Mouse (Mus musculus): ENCODE results near the gene Spef2. TPM values are rescaled to one million over a fixed set of nuclear protein-coding genes. Genes with fewer than 3 reads are reported as not detected.
"Not testable (repeated sequence)": the region's sequence is repeated elsewhere in the genome, so short reads cannot be mapped to it uniquely, and the experiment has no call there.

The Spef2 gene
- polyA plus RNA-seq (2014; fragmentation: Nextera tagmentation; extraction: Ambion mirVana), result 1.1 and 2.0 TPM in 2 replicates

GRCm38 (mm10) chr15:9748359-9749102 lies at the start of gene Spef2:
TSS of gene Spef2 (minus strand) at chr15:9748868.
- Histone ChIP-seq H3K9me3 (ENCODE audit: control insufficient read depth, low read length) (no peaks in the 10 kb centered on the region), H3K27me3 (ENCODE audit: control insufficient read depth, insufficient read depth, low read length) (no peaks in the 10 kb centered on the region), H3K4me1 (ENCODE audit: control insufficient read depth, insufficient read depth, low read length) (no peaks in the 10 kb centered on the region), H3K27ac (replicated peaks; ENCODE audit: low read depth, low read length) (no peak within 1 kb of the TSS), H3K4me2 (ENCODE audit: low read length) (peak within 1 kb of the TSS; percentile 40), H3K4me3 (replicated peaks; ENCODE audit: low read depth, low read length) (peak within 1 kb of the TSS; percentile 19; the same call in 1 of the 2 replicates), H3K36me3 (ENCODE audit: control insufficient read depth, insufficient read depth, low read length) (no peaks in the 10 kb centered on the region), H3K9ac (replicated peaks; ENCODE audit: low read length) (no peak within 1 kb of the TSS)
- WGBS, result 32% methylated on average over 16 of the region's 16 CpGs
- peak; percentile 73 for ATAC-seq (ENCODE audit: low FRiP score, low TSS enrichment)
- DNase-seq, result peak; percentile 77

- Histone ChIP-seq H3K4me3 (replicated peaks; ENCODE audit: low read depth, low read length) (no peak overlapping the region), H3K36me3 (ENCODE audit: control insufficient read depth, insufficient read depth, low read length) (no peaks in the 10 kb centered on the region), H3K9ac (replicated peaks; ENCODE audit: low read length) (no peak overlapping the region), H3K4me2 (ENCODE audit: low read length) (no peak overlapping the region), H3K27ac (replicated peaks; ENCODE audit: low read depth, low read length) (no peak overlapping the region), H3K27me3 (ENCODE audit: control insufficient read depth, insufficient read depth, low read length) (no peaks in the 10 kb centered on the region), H3K4me1 (ENCODE audit: control insufficient read depth, insufficient read depth, low read length) (no peaks in the 10 kb centered on the region), H3K9me3 (ENCODE audit: control insufficient read depth, low read length) (no peaks in the 10 kb centered on the region)
- WGBS, result 90% methylated on average over 3 of the region's 3 CpGs
- DNase-seq (no peak), ATAC-seq (ENCODE audit: low FRiP score, low TSS enrichment) (no peak)
Observed at GRCm38 (mm10) chr15:9794131-9794530, 45.5 kb upstream of the Spef2 start.

GRCm38 (mm10) chr15:9788245-9789030 lies 39.8 kb upstream of the Spef2 start:
- Histone ChIP-seq H3K9me3 (ENCODE audit: control insufficient read depth, low read length) (no peaks in the 10 kb centered on the region), H3K4me3 (replicated peaks; ENCODE audit: low read depth, low read length) (no peak overlapping the region), H3K27me3 (ENCODE audit: control insufficient read depth, insufficient read depth, low read length) (no peaks in the 10 kb centered on the region), H3K36me3 (ENCODE audit: control insufficient read depth, insufficient read depth, low read length) (no peaks in the 10 kb centered on the region), H3K27ac (replicated peaks; ENCODE audit: low read depth, low read length) (no peak overlapping the region), H3K9ac (replicated peaks; ENCODE audit: low read length) (no peak overlapping the region), H3K4me1 (ENCODE audit: control insufficient read depth, insufficient read depth, low read length) (no peaks in the 10 kb centered on the region), H3K4me2 (ENCODE audit: low read length) (no peak overlapping the region)
- WGBS, result 64% methylated on average over 3 of the region's 3 CpGs
- no peak for DNase-seq
- ATAC-seq (ENCODE audit: low FRiP score, low TSS enrichment), result no peak

GRCm38 (mm10) chr15:9774222-9775142 lies 25.8 kb upstream of the Spef2 start:
- H3K9ac ChIP-seq (replicated peaks; ENCODE audit: low read length); ATAC-seq (ENCODE audit: low FRiP score, low TSS enrichment); H3K4me3 ChIP-seq (replicated peaks; ENCODE audit: low read depth, low read length); H3K4me1 ChIP-seq (ENCODE audit: control insufficient read depth, insufficient read depth, low read length); H3K27ac ChIP-seq (replicated peaks; ENCODE audit: low read depth, low read length); H3K27me3 ChIP-seq (ENCODE audit: control insufficient read depth, insufficient read depth, low read length); H3K9me3 ChIP-seq (ENCODE audit: control insufficient read depth, low read length); H3K4me2 ChIP-seq (ENCODE audit: low read length); H3K36me3 ChIP-seq (ENCODE audit: control insufficient read depth, insufficient read depth, low read length); DNase-seq: not testable (repeated sequence)
- 97% methylated on average over 6 of the region's 6 CpGs for WGBS

- H3K9me3 ChIP-seq (ENCODE audit: control insufficient read depth, low read length), result no peaks in the 10 kb centered on the region
- no peak overlapping the region for H3K4me3 ChIP-seq (replicated peaks; ENCODE audit: low read depth, low read length)
- H3K4me1 ChIP-seq (ENCODE audit: control insufficient read depth, insufficient read depth, low read length), result no peaks in the 10 kb centered on the region
- no peak overlapping the region for H3K4me2 ChIP-seq (ENCODE audit: low read length)
- no peaks in the 10 kb centered on the region for H3K27me3 ChIP-seq (ENCODE audit: control insufficient read depth, insufficient read depth, low read length)
- H3K36me3 ChIP-seq (ENCODE audit: control insufficient read depth, insufficient read depth, low read length), result no peaks in the 10 kb centered on the region
- no peak overlapping the region for H3K9ac ChIP-seq (replicated peaks; ENCODE audit: low read length)
- no peak overlapping the region for H3K27ac ChIP-seq (replicated peaks; ENCODE audit: low read depth, low read length)
- ATAC-seq (ENCODE audit: low FRiP score, low TSS enrichment) (no peak), DNase-seq (no peak)
- WGBS, result 79% methylated on average over 4 of the region's 4 CpGs
Observed at GRCm38 (mm10) chr15:9768184-9768918, 19.7 kb upstream of the Spef2 start.

- H3K9ac ChIP-seq (replicated peaks; ENCODE audit: low read length), result no peak overlapping the region
- DNase-seq, result no peak
- H3K9me3 ChIP-seq (ENCODE audit: control insufficient read depth, low read length), result no peaks in the 10 kb centered on the region
- H3K27me3 ChIP-seq (ENCODE audit: control insufficient read depth, insufficient read depth, low read length), result no peaks in the 10 kb centered on the region
- ATAC-seq (ENCODE audit: low FRiP score, low TSS enrichment), result no peak
- H3K36me3 ChIP-seq (ENCODE audit: control insufficient read depth, insufficient read depth, low read length), result no peaks in the 10 kb centered on the region
- H3K4me3 ChIP-seq (replicated peaks; ENCODE audit: low read depth, low read length), result no peak overlapping the region
- H3K4me1 ChIP-seq (ENCODE audit: control insufficient read depth, insufficient read depth, low read length), result no peaks in the 10 kb centered on the region
- H3K27ac ChIP-seq (replicated peaks; ENCODE audit: low read depth, low read length), result no peak overlapping the region
- H3K4me2 ChIP-seq (ENCODE audit: low read length), result no peak overlapping the region
Observed at GRCm38 (mm10) chr15:9767034-9767433, 18.4 kb upstream of the Spef2 start.

- no peak overlapping the region for H3K4me2 ChIP-seq (ENCODE audit: low read length)
- H3K36me3 ChIP-seq (ENCODE audit: control insufficient read depth, insufficient read depth, low read length), result no peaks in the 10 kb centered on the region
- WGBS, result 95% methylated on average over 3 of the region's 3 CpGs
- no peaks in the 10 kb centered on the region for H3K4me1 ChIP-seq (ENCODE audit: control insufficient read depth, insufficient read depth, low read length)
- no peak overlapping the region for H3K9ac ChIP-seq (replicated peaks; ENCODE audit: low read length)
- no peak for ATAC-seq (ENCODE audit: low FRiP score, low TSS enrichment)
- no peak overlapping the region for H3K4me3 ChIP-seq (replicated peaks; ENCODE audit: low read depth, low read length)
- no peak for DNase-seq
- H3K27me3 ChIP-seq (ENCODE audit: control insufficient read depth, insufficient read depth, low read length), result no peaks in the 10 kb centered on the region
- no peaks in the 10 kb centered on the region for H3K9me3 ChIP-seq (ENCODE audit: control insufficient read depth, low read length)
- no peak overlapping the region for H3K27ac ChIP-seq (replicated peaks; ENCODE audit: low read depth, low read length)
Observed at GRCm38 (mm10) chr15:9750966-9751365, 2.3 kb upstream of the Spef2 start.

All from midbrain, embryonic 14.5 days (tissue).